In genomic region chr6:5725611-5726236, GRCm38 (mm10) we compare ENCODE assay signal across 8 mouse cellular contexts. TPM values are rescaled to one million over a fixed set of nuclear protein-coding genes. Genes with fewer than 3 reads are reported as not detected.
DNase-seq lines count a peak whose midpoint lies in the region; ATAC-seq and TF ChIP-seq lines count a peak whose summit lies in the region.

Gene Dync1i1 (plus strand): TSS chr6:5725639.

- no peaks in the 10 kb centered on the region for H3K9me3 ChIP-seq in hindbrain, embryonic 12.5 days (replicated peaks)
- H3K9me3 ChIP-seq in megakaryocyte, embryonic 14.5 days: no peaks in the 10 kb centered on the region

- peak within 1 kb of the TSS; percentile 50 for H3K4me3 ChIP-seq in hindbrain, embryonic 12.5 days
- peak within 1 kb of the TSS; percentile 73 for H3K4me3 ChIP-seq in left cerebral cortex, adult 2 months
- H3K4me3 ChIP-seq in megakaryocyte, embryonic 14.5 days (replicated peaks): peak within 1 kb of the TSS; percentile 89

- intact Hi-C loops in left cerebral cortex, adult 2 months (cut with DNase I): loop anchor here (5.0 kb wide), 1 partner anchor 67 kb away; no protein-coding TSS in a partner anchor

- WGBS in hindbrain, embryonic 12.5 days: 2% methylated on average over 32 of the region's 40 CpGs

- peak; percentile 15 to 20 for DNase-seq in adrenal gland, adult 18-20 months (ENCODE audit: low spot score in 2 of 2)
- peak; percentile 67 to 80 for DNase-seq in cerebellum, postnatal 14 days
- DNase-seq in frontal cortex, postnatal 14 days (ENCODE audit: low spot score in 2 of 2): peak; percentile 43 to 51
- DNase-seq in left cerebral cortex, adult 2 months (ENCODE audit: extremely low spot score in 1 of 2, low spot score in 2 of 2): peak; percentile 73
- DNase-seq in right cerebral cortex, postnatal 14 days: peak; percentile 64

- H3K27me3 ChIP-seq in hindbrain, embryonic 12.5 days: peaks cover 8% of the 10 kb centered on the region; the same call in 1 of the 2 replicates
- H3K27me3 ChIP-seq in megakaryocyte, embryonic 14.5 days (replicated peaks): peaks cover 10% of the 10 kb centered on the region

- no peak; the same call in 1 of the 2 replicates for TF ChIP-seq CTCF in left cerebral cortex, adult 2 months (IDR thresholded peaks at IDR 0.05)

- peaks cover 8% of the 10 kb centered on the region; the same call in 1 of the 2 replicates for H3K4me1 ChIP-seq in hindbrain, embryonic 12.5 days
- H3K4me1 ChIP-seq in megakaryocyte, embryonic 14.5 days: peaks cover 9% of the 10 kb centered on the region

- peak within 1 kb of the TSS; percentile 91 for H3K4me2 ChIP-seq in hindbrain, embryonic 12.5 days (replicated peaks)

- H3K9ac ChIP-seq in hindbrain, embryonic 12.5 days: peak within 1 kb of the TSS; percentile 62

- no peak within 1 kb of the TSS for H3K27ac ChIP-seq in hindbrain, embryonic 12.5 days
- peak within 1 kb of the TSS; percentile 98 for H3K27ac ChIP-seq in left cerebral cortex, adult 2 months

- no peaks in the 10 kb centered on the region for H3K36me3 ChIP-seq in hindbrain, embryonic 12.5 days
- H3K36me3 ChIP-seq in megakaryocyte, embryonic 14.5 days (replicated peaks; ENCODE audit: low read length): no peaks in the 10 kb centered on the region

- ATAC-seq in hindbrain, embryonic 12.5 days (ENCODE audit: low FRiP score): peak; percentile 94
- ATAC-seq in monocyte, adult 5-6 weeks (replicated peaks; ENCODE audit: insufficient number of reproducible peaks, low FRiP score, low TSS enrichment, poor library complexity, severe bottlenecking): no peak

RNA-seq across cellular contexts. Expression of gene Dync1i1, which starts in this region (rescaled TPM):
- total RNA-seq in adrenal gland, adult 18-20 months (2021): 1 to 10 TPM; 1.2 to 1.7 TPM
- 4.5 and 7.2 TPM in 2 replicates for polyA plus RNA-seq in hindbrain, embryonic 12.5 days (2016; fragmentation: Nextera tagmentation; extraction: Ambion mirVana)
- total RNA-seq in left cerebral cortex, adult 2 months (2021): 100 to 1,000 TPM; 125 to 137 TPM
- 1.6 TPM in 1 of 2 replicates, not detected in the other for polyA plus RNA-seq in megakaryocyte, embryonic 14.5 days (2012; ENCODE audit: insufficient read depth, low replicate concordance)
- total RNA-seq in monocyte, adult 5-6 weeks (2017): not detected in 3 replicates

Comparison
In these comparisons a context has a peak if more than half of its experiments do, and no peak if none do; other contexts are left out.
1. RNA of gene Dync1i1 (total RNA-seq): 125 to 137 TPM in left cerebral cortex, adult 2 months; 1.2 to 1.7 TPM in adrenal gland, adult 18-20 months and not detected in monocyte, adult 5-6 weeks; every median in the first group is over 10 times any median in the second.
2. DNase-seq: peak in every context shown above with its lines; median percentile 74 in cerebellum, postnatal 14 days; 73 in left cerebral cortex, adult 2 months; 64 in right cerebral cortex, postnatal 14 days; 47 in frontal cortex, postnatal 14 days; 18 in adrenal gland, adult 18-20 months.
3. Peak in every context shown above with its lines, with median percentiles within 50 percentile points of each other: H3K4me3 ChIP-seq.